Mouse (Mus musculus) brain, embryonic 14.5 days (tissue): ENCODE data around the gene Slc16a1.

Experiments used
- CTCF ChIP-seq: fragments of 200-500 bp; IDR thresholded peaks from 2 replicates; pipeline ENCODE4 v1.5.1; 2012; ENCODE audit warnings: inconsistent platforms, mild to moderate bottlenecking, moderate library complexity, borderline replicate concordance; ENCODE audit not compliant: insufficient read depth, insufficient read length; ENCODE audit errors: extremely low read depth
- POLR2A ChIP-seq: fragments of 200-500 bp; IDR thresholded peaks from 2 replicates; pipeline ENCODE4 v1.6.1; 2012; ENCODE audit warnings: mild to moderate bottlenecking, inconsistent platforms, borderline replicate concordance; ENCODE audit not compliant: poor library complexity, insufficient read depth, insufficient read length, severe bottlenecking; ENCODE audit errors: extremely low read depth

DNA sequence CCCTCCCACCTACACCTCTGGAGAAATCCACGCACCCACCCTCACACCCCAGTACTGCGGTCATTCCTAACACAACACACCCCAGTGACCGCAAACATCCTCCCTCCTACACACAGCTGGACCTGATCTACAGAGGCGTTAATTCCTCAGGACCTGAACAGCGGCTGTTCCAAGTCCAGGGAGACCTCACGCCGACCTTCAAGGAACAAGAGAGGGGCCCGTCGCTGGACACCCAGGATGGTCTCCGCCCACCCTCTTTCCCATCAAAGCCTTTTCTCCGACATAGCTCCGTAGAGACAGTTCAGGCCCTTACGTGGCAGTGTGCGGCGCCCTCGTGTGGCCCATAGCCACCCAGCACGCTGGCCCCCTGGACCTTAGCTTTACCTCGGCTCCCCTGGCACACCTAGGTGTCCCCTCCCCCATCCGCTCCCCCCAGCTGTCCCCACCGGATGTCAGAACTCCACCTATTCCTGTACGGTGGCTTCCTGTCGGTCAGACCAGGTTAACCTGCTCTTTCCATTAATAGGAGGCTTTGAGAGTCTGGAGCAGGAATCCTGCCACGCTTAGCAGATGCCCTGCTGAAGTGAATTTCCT, 36.9 kb downstream of the Slc16a1 start:
- TF ChIP-seq POLR2A (no peak), CTCF (peak; percentile 79)
